Mouse (Mus musculus): Measurements from ENCODE around the gene Tgfbr1. TPM values are rescaled to one million over a fixed set of nuclear protein-coding genes. Genes with fewer than 3 reads are reported as not detected.

Gene Tgfbr1
- polyA plus RNA-seq (2012; rRNA removed), result 15.1 and 15.3 TPM in 2 replicates

DNA sequence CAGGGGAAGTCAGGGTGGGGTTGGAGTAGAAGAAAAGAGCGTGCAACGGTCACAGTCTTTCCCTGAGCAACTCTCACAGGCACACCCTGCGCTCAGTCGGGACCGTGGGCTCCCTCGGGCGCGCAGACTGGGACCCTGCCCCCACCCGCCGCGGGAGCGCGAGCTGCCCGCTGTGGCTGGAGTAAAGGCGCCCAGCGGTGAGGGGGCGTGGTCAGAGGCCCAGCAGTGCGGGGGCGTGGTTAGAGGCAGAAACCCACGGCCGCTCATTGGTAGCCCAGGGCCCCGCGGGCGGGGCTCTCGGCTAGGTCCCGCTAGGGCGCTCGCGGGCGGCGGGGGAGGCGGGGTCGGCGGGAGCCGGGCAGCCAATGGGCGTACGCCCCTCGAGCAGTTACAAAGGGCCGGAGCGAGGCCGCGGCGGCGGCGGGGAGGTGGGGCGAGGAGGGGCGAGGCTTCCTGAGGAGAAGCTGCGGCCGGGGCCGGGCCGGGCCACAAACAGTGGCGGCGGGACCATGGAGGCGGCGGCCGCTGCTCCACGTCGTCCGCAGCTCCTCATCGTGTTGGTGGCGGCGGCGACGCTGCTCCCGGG, at the start of gene Tgfbr1:
Gene Tgfbr1 (plus strand): TSS at position 420 of the 586 bp plus-strand sequence.
- H3K4me3 ChIP-seq (ENCODE audit: insufficient read depth, low read length), result peak within 1 kb of the TSS; percentile 51
- H3K27ac ChIP-seq (ENCODE audit: insufficient read depth, low read length), result no peak within 1 kb of the TSS
- no peaks in the 10 kb centered on the region for H3K4me1 ChIP-seq (ENCODE audit: control insufficient read depth, insufficient read depth, low read length)
- no peak for TF ChIP-seq POLR2A (IDR thresholded peaks at IDR 0.05; ENCODE audit: extremely low read depth, insufficient read depth, low read length)
- no peak for TF ChIP-seq CTCF (IDR thresholded peaks at IDR 0.05; ENCODE audit: extremely low read depth, insufficient read depth, low read length)

- no peak overlapping the region for H3K27ac ChIP-seq (ENCODE audit: insufficient read depth, low read length)
- TF ChIP-seq CTCF (IDR thresholded peaks at IDR 0.05; ENCODE audit: extremely low read depth, insufficient read depth, low read length) (no peak), POLR2A (IDR thresholded peaks at IDR 0.05; ENCODE audit: extremely low read depth, insufficient read depth, low read length) (no peak)
- no peak overlapping the region for H3K4me3 ChIP-seq (ENCODE audit: insufficient read depth, low read length)
- no peaks in the 10 kb centered on the region for H3K4me1 ChIP-seq (ENCODE audit: control insufficient read depth, insufficient read depth, low read length)
Measured at GRCm38 (mm10) chr4:47303340-47303998, 49.6 kb upstream of the Tgfbr1 start.

GRCm38 (mm10) chr4:47309886-47310625, 43.0 kb upstream of the Tgfbr1 start:
- Histone ChIP-seq H3K4me3 (ENCODE audit: insufficient read depth, low read length) (no peak overlapping the region), H3K27ac (ENCODE audit: insufficient read depth, low read length) (no peak overlapping the region), H3K4me1 (ENCODE audit: control insufficient read depth, insufficient read depth, low read length) (no peaks in the 10 kb centered on the region)
- TF ChIP-seq POLR2A (IDR thresholded peaks at IDR 0.05; ENCODE audit: extremely low read depth, insufficient read depth, low read length) (no peak), CTCF (IDR thresholded peaks at IDR 0.05; ENCODE audit: extremely low read depth, insufficient read depth, low read length) (no peak)

DNA sequence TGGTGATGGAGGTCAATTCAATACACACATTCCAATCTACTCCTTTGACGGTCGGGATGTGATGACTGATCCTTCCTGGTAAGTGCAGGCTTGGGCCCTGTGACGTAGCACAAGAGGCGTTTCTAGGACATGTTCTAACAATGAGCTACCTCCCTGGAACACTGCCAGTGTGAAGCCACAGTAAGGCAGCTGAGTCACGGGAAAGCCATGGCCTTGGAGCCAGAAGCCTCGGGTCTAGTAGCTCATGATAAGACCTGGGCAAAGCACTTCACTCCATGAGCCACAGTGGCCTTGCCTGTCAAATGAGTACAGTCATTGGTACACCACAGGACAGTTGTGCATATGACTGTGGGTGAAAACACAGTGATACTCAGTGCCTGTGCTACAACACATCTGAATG, 42.2 kb upstream of the Tgfbr1 start:
- TF ChIP-seq CTCF (IDR thresholded peaks at IDR 0.05; ENCODE audit: extremely low read depth, insufficient read depth, low read length), result no peak
- TF ChIP-seq POLR2A (IDR thresholded peaks at IDR 0.05; ENCODE audit: extremely low read depth, insufficient read depth, low read length), result no peak
- Histone ChIP-seq H3K27ac (ENCODE audit: insufficient read depth, low read length) (no peak overlapping the region), H3K4me1 (ENCODE audit: control insufficient read depth, insufficient read depth, low read length) (no peaks in the 10 kb centered on the region), H3K4me3 (ENCODE audit: insufficient read depth, low read length) (no peak overlapping the region)

- no peak overlapping the region for H3K27ac ChIP-seq (ENCODE audit: insufficient read depth, low read length)
- TF ChIP-seq POLR2A (IDR thresholded peaks at IDR 0.05; ENCODE audit: extremely low read depth, insufficient read depth, low read length) (no peak), CTCF (IDR thresholded peaks at IDR 0.05; ENCODE audit: extremely low read depth, insufficient read depth, low read length) (no peak)
- H3K4me1 ChIP-seq (ENCODE audit: control insufficient read depth, insufficient read depth, low read length), result no peaks in the 10 kb centered on the region
- H3K4me3 ChIP-seq (ENCODE audit: insufficient read depth, low read length), result no peak overlapping the region
Measured at GRCm38 (mm10) chr4:47311467-47311866, 41.6 kb upstream of the Tgfbr1 start.

GRCm38 (mm10) chr4:47311929-47312328, 41.1 kb upstream of the Tgfbr1 start:
- no peak for TF ChIP-seq CTCF (IDR thresholded peaks at IDR 0.05; ENCODE audit: extremely low read depth, insufficient read depth, low read length)
- TF ChIP-seq POLR2A (IDR thresholded peaks at IDR 0.05; ENCODE audit: extremely low read depth, insufficient read depth, low read length), result no peak
- Histone ChIP-seq H3K4me3 (ENCODE audit: insufficient read depth, low read length) (no peak overlapping the region), H3K4me1 (ENCODE audit: control insufficient read depth, insufficient read depth, low read length) (no peaks in the 10 kb centered on the region), H3K27ac (ENCODE audit: insufficient read depth, low read length) (no peak overlapping the region)

DNA sequence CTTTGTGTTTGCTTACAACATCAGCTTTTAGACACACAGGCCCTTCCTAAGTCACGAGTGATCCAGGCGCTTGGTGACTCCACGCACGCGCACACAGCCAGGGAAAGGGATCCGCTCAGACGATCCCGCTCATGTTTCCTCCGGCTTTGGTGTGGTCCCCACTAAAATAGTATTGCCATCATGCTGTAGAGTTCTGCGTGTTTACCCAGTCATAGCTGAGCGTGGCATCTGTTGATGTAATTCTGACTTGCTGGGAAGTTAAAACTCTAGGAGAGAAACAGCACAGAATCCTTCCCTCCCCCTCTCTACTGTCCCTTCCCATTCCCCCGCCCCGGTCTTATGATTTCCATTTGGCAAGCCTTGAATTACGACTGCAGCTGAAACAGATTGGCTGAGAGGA, 40.3 kb upstream of the Tgfbr1 start:
- H3K27ac ChIP-seq (ENCODE audit: insufficient read depth, low read length), result no peak overlapping the region
- peak overlapping the region; percentile 9 for H3K4me3 ChIP-seq (ENCODE audit: insufficient read depth, low read length)
- no peaks in the 10 kb centered on the region for H3K4me1 ChIP-seq (ENCODE audit: control insufficient read depth, insufficient read depth, low read length)
- TF ChIP-seq POLR2A (IDR thresholded peaks at IDR 0.05; ENCODE audit: extremely low read depth, insufficient read depth, low read length) (0 out of 2 replicates have a peak, but pooled peaks have one; percentile 32), CTCF (IDR thresholded peaks at IDR 0.05; ENCODE audit: extremely low read depth, insufficient read depth, low read length) (no peak)

DNA sequence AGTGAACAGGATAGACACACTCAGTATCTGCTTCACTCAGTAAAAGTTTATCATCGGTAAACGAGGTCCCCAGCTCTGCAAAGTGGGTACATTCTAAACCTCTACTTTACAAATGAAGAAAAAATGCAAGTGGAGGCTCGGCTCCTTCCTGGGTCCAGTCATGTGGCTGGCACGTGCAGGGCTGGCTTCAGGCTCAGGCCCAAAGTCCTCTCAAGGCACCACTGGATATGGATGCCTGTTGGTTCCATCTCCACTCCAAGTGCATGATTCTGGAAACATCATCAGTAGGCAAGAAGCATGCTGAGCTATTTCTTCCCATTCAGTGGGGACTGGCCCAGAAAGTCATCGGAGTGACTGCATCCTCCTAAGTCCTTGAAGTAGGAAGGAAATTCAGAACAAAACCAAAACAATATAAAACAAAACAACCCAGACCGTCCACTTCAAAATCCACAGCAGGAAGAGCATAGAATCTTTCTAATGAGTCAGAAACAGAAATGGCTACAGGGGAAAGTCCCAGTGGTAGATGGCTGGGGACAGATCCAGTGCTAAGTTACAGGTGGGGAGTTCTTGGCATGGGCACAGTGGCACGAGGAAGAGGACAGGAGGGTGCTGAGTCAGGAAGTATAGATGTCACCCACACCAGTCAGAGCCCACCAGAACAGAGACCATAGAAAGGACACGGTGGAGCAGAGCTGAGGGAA, 39.2 kb upstream of the Tgfbr1 start:
- H3K4me3 ChIP-seq (ENCODE audit: insufficient read depth, low read length), result no peak overlapping the region
- H3K4me1 ChIP-seq (ENCODE audit: control insufficient read depth, insufficient read depth, low read length), result no peaks in the 10 kb centered on the region
- TF ChIP-seq POLR2A (IDR thresholded peaks at IDR 0.05; ENCODE audit: extremely low read depth, insufficient read depth, low read length) (no peak), CTCF (IDR thresholded peaks at IDR 0.05; ENCODE audit: extremely low read depth, insufficient read depth, low read length) (no peak)
- no peak overlapping the region for H3K27ac ChIP-seq (ENCODE audit: insufficient read depth, low read length)

DNA sequence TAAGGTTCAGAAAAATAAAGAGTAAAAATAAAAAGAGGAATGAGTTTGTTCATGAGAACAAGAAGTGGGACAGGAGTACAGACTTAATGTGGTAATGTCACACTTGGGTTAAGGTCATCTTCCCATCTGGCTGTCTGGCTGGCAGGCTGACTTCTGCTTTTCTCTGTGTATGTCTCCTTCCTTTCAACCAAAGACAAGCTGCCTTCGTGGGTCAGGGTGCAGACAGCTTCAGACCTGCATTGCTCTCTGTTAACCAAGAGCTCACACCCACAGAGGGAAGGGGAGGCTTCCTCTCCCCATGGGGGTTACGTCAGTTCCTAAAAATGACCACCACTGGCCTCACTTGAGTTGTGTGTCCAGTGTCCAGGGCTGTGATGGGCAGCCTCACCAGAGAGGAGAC, 37.6 kb upstream of the Tgfbr1 start:
- TF ChIP-seq CTCF (IDR thresholded peaks at IDR 0.05; ENCODE audit: extremely low read depth, insufficient read depth, low read length), result no peak
- no peaks in the 10 kb centered on the region for H3K4me1 ChIP-seq (ENCODE audit: control insufficient read depth, insufficient read depth, low read length)
- no peak overlapping the region for H3K27ac ChIP-seq (ENCODE audit: insufficient read depth, low read length)
- H3K4me3 ChIP-seq (ENCODE audit: insufficient read depth, low read length), result no peak overlapping the region

All from cortical plate, adult 2 months (tissue).